In genomic region chr6:15370281-15370680, GRCm38 (mm10) we compare ENCODE assay signal across 27 mouse cellular contexts.
A peak's percentile ranks its signal among the peaks of the same experiment; 100 is the strongest.
DNase-seq lines count a peak whose midpoint lies in the region; ATAC-seq lines count a peak whose summit lies in the region.
"Had no signal": no experiment of that assay in that cellular context is flagged by ENCODE, and none has a peak within 500 bp of the region (broad histone marks: within the 10 kb centered on the region; RNA-seq: fewer than 3 reads in every experiment).

No protein-coding gene starts in this region.

- no peaks in the 10 kb centered on the region for H3K27me3 ChIP-seq in forebrain, embryonic 12.5 days
- H3K27me3 ChIP-seq in forebrain, embryonic 16.5 days (replicated peaks; ENCODE audit: control insufficient read depth, insufficient read depth, low read length), result no peaks in the 10 kb centered on the region
- H3K27me3 ChIP-seq in hindbrain, embryonic 12.5 days, result no peaks in the 10 kb centered on the region
- no peaks in the 10 kb centered on the region for H3K27me3 ChIP-seq in hindbrain, embryonic 16.5 days (replicated peaks; ENCODE audit: control insufficient read depth, insufficient read depth, low read length)
- H3K27me3 ChIP-seq in midbrain, embryonic 12.5 days, result no peaks in the 10 kb centered on the region
- H3K27me3 ChIP-seq: embryonic facial prominence, embryonic 15.5 days; limb, embryonic 15.5 days; liver, embryonic 15.5 days; neural tube, embryonic 12.5 days had no signal

- H3K36me3 ChIP-seq in forebrain, embryonic 12.5 days (replicated peaks), result no peaks in the 10 kb centered on the region
- H3K36me3 ChIP-seq in forebrain, embryonic 16.5 days (ENCODE audit: control insufficient read depth, insufficient read depth), result no peaks in the 10 kb centered on the region
- no peaks in the 10 kb centered on the region for H3K36me3 ChIP-seq in hindbrain, embryonic 12.5 days
- no peaks in the 10 kb centered on the region for H3K36me3 ChIP-seq in hindbrain, embryonic 16.5 days (ENCODE audit: control insufficient read depth, insufficient read depth, low read length)
- no peaks in the 10 kb centered on the region for H3K36me3 ChIP-seq in midbrain, embryonic 12.5 days
- H3K36me3 ChIP-seq: embryonic facial prominence, embryonic 15.5 days; G1E; hindbrain, embryonic 15.5 days; limb, embryonic 10.5 days; limb, embryonic 15.5 days; liver, embryonic 15.5 days; neural tube, embryonic 12.5 days had no signal

- H3K4me2 ChIP-seq in forebrain, embryonic 12.5 days, result no peak overlapping the region
- no peak overlapping the region for H3K4me2 ChIP-seq in forebrain, embryonic 16.5 days (ENCODE audit: low read length)
- H3K4me2 ChIP-seq in hindbrain, embryonic 12.5 days (replicated peaks), result no peak overlapping the region
- H3K4me2 ChIP-seq in hindbrain, embryonic 16.5 days (ENCODE audit: low read length), result no peak overlapping the region
- H3K4me2 ChIP-seq in midbrain, embryonic 12.5 days (replicated peaks), result 0 out of 2 replicates have a peak overlapping the region, but pooled peaks have one; percentile 1
- H3K4me2 ChIP-seq: embryonic facial prominence, embryonic 15.5 days; hindbrain, embryonic 15.5 days; limb, embryonic 15.5 days; liver, embryonic 15.5 days; lung, embryonic 14.5 days; neural tube, embryonic 12.5 days had no signal

- no peaks in the 10 kb centered on the region for H3K9me3 ChIP-seq in forebrain, embryonic 12.5 days
- no peaks in the 10 kb centered on the region for H3K9me3 ChIP-seq in forebrain, embryonic 16.5 days (ENCODE audit: control insufficient read depth, low read length)
- no peaks in the 10 kb centered on the region for H3K9me3 ChIP-seq in hindbrain, embryonic 12.5 days (replicated peaks)
- no peaks in the 10 kb centered on the region for H3K9me3 ChIP-seq in hindbrain, embryonic 16.5 days (ENCODE audit: control insufficient read depth, low read length)
- H3K9me3 ChIP-seq in midbrain, embryonic 12.5 days, result no peaks in the 10 kb centered on the region
- H3K9me3 ChIP-seq: embryonic facial prominence, embryonic 15.5 days; G1E; hindbrain, embryonic 15.5 days; limb, embryonic 10.5 days; limb, embryonic 15.5 days; liver, embryonic 15.5 days; neural tube, embryonic 12.5 days had no signal

- H3K4me1 ChIP-seq in forebrain, embryonic 12.5 days, result peaks cover 32% of the 10 kb centered on the region
- H3K4me1 ChIP-seq in forebrain, embryonic 16.5 days (replicated peaks; ENCODE audit: control insufficient read depth, insufficient read depth, low read length), result peaks cover 8% of the 10 kb centered on the region
- peaks cover 16% of the 10 kb centered on the region for H3K4me1 ChIP-seq in hindbrain, embryonic 12.5 days
- H3K4me1 ChIP-seq in hindbrain, embryonic 16.5 days (ENCODE audit: control insufficient read depth, insufficient read depth, low read depth, low read length), result no peaks in the 10 kb centered on the region
- H3K4me1 ChIP-seq in midbrain, embryonic 12.5 days, result peaks cover 24% of the 10 kb centered on the region
- H3K4me1 ChIP-seq: embryonic facial prominence, embryonic 15.5 days; limb, embryonic 15.5 days; liver, embryonic 15.5 days; neural tube, embryonic 12.5 days had no signal

- 41% methylated on average over 8 of the region's 8 CpGs for WGBS in forebrain, embryonic 12.5 days
- 40% methylated on average over 8 of the region's 8 CpGs for WGBS in forebrain, embryonic 16.5 days
- WGBS in hindbrain, embryonic 12.5 days, result 39% methylated on average over 8 of the region's 8 CpGs
- WGBS in hindbrain, embryonic 16.5 days, result 29% methylated on average over 8 of the region's 8 CpGs
- WGBS in midbrain, embryonic 12.5 days, result 19% methylated on average over 8 of the region's 8 CpGs

- no peak for ATAC-seq in forebrain, embryonic 12.5 days (ENCODE audit: low FRiP score)
- no peak for ATAC-seq in forebrain, embryonic 16.5 days
- ATAC-seq in hindbrain, embryonic 12.5 days (ENCODE audit: low FRiP score), result no peak
- ATAC-seq in hindbrain, embryonic 16.5 days, result no peak
- ATAC-seq in midbrain, embryonic 12.5 days (ENCODE audit: low FRiP score, low read depth), result peak; percentile 45; the same call in 1 of the 2 replicates
- ATAC-seq in activated CD4-positive, CD25-positive, alpha-beta regulatory T cell, adult 4 months, result no peak
- ATAC-seq: Patski had no signal

- no peak overlapping the region for H3K4me3 ChIP-seq in forebrain, embryonic 12.5 days (replicated peaks)
- H3K4me3 ChIP-seq in forebrain, embryonic 16.5 days (replicated peaks; ENCODE audit: low read length), result no peak overlapping the region
- H3K4me3 ChIP-seq in hindbrain, embryonic 12.5 days, result no peak overlapping the region
- H3K4me3 ChIP-seq in hindbrain, embryonic 16.5 days (ENCODE audit: low read length), result no peak overlapping the region
- H3K4me3 ChIP-seq in midbrain, embryonic 12.5 days, result no peak overlapping the region
- H3K4me3 ChIP-seq: embryonic facial prominence, embryonic 15.5 days; hindbrain, embryonic 15.5 days; limb, embryonic 10.5 days; limb, embryonic 15.5 days; liver, embryonic 15.5 days; myocyte; neural tube, embryonic 12.5 days had no signal

- peak; percentile 61 for DNase-seq in retina, embryonic 14.5 days (ENCODE audit: low spot score)
- no peak for DNase-seq in thymus, postnatal 0 days (ENCODE audit: low spot score)
- DNase-seq: adrenal gland, postnatal 14 days; cerebellum, adult 11-12 months; cerebellum, postnatal 10 days; gastrocnemius, postnatal 10 days; heart, postnatal 14 days; kidney, adult 2 months; kidney, postnatal 4 days; lung, embryonic 14.5 days; lung, postnatal 14 days; thymus, adult 2 months had no signal

- H3K27ac ChIP-seq in forebrain, embryonic 12.5 days, result 0 out of 2 replicates have a peak overlapping the region, but pooled peaks have one; percentile 20
- no peak overlapping the region for H3K27ac ChIP-seq in forebrain, embryonic 16.5 days (ENCODE audit: low read length)
- peak overlapping the region; percentile 17; the same call in 1 of the 2 replicates for H3K27ac ChIP-seq in hindbrain, embryonic 12.5 days
- no peak overlapping the region for H3K27ac ChIP-seq in hindbrain, embryonic 16.5 days (ENCODE audit: low read depth, low read length)
- peak overlapping the region; percentile 66; the same call in 1 of the 2 replicates for H3K27ac ChIP-seq in midbrain, embryonic 12.5 days (replicated peaks)
- H3K27ac ChIP-seq: embryonic facial prominence, embryonic 15.5 days; hindbrain, embryonic 15.5 days; limb, embryonic 10.5 days; limb, embryonic 15.5 days; liver, embryonic 15.5 days; neural tube, embryonic 12.5 days had no signal

- H3K9ac ChIP-seq in forebrain, embryonic 12.5 days, result no peak overlapping the region
- H3K9ac ChIP-seq in forebrain, embryonic 16.5 days (replicated peaks; ENCODE audit: low read depth, low read length), result no peak overlapping the region
- no peak overlapping the region for H3K9ac ChIP-seq in hindbrain, embryonic 12.5 days
- H3K9ac ChIP-seq in hindbrain, embryonic 16.5 days (ENCODE audit: low read depth, low read length), result no peak overlapping the region
- no peak overlapping the region for H3K9ac ChIP-seq in midbrain, embryonic 12.5 days (replicated peaks)
- H3K9ac ChIP-seq: embryonic facial prominence, embryonic 15.5 days; hindbrain, embryonic 15.5 days; limb, embryonic 15.5 days; liver, embryonic 15.5 days; lung, embryonic 14.5 days; neural tube, embryonic 12.5 days had no signal

Comparison
In these comparisons a context has a peak if more than half of its experiments do, and no peak if none do; other contexts are left out.
1. H3K27ac ChIP-seq: peak in forebrain, embryonic 12.5 days (single experiment), hindbrain, embryonic 12.5 days (single experiment) and midbrain, embryonic 12.5 days (single experiment); none in forebrain, embryonic 16.5 days (single experiment) and hindbrain, embryonic 16.5 days (single experiment).